Mouse (Mus musculus) gonadal fat pad, adult 2 months (tissue): ENCODE results near the gene Kctd13. TPM values are rescaled to one million over a fixed set of nuclear protein-coding genes. Genes with fewer than 3 reads are reported as not detected.
"Not testable (repeated sequence)": the region's sequence is repeated elsewhere in the genome, so short reads cannot be mapped to it uniquely, and the experiment has no call there.

Source experiments
- DNase-seq: peaks from one replicate; pipeline ENCODE4 v3.0.0-alpha.2; 2012; ENCODE audit warnings: low read depth
- polyA plus RNA-seq: library from polyadenylated mRNA; depleted of rRNA; stranded (reverse); fragments of >200 nt; gene quantifications from 2 replicates; pipeline ENCODE4 v1.2.3, GENCODE M21; 2012; rRNA removed

The Kctd13 gene
- 19.7 and 21.3 TPM in 2 replicates for polyA plus RNA-seq

DNA sequence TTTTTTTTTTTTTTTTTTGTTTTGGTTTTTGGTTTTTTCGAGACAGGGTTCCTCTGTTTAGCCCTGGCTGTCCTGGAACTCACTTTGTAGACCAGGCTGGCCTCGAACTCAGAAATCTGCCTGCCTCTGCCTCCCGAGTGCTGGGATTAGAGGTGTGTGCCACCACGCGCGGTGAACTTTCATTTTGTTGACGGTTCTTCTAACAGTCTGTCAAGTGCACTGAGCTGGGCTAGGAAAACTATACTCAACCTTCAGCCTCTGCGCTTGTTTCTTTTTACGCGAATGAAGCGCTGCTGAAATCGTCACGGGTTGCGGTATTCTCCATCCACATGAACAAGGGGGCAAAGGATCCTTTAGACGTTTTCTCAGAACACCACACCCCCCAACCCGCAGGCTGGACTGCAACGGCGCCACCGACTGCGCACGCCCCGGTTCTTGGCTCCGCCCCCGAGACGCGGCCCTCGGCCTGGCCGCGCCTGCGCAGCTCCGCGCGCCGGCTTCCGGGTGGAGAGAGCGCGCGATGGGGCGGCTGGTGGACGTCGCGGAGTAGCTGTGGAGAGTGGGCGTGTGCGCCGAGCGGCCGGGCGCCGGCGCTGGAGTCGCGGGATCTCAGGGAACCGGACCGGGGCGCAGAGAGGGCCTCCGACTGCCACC lies at the start of gene Kctd13:
Gene Kctd13 (plus strand): TSS at position 496 of the 654 bp plus-strand sequence.
- DNase-seq = peak; percentile 36

DNA sequence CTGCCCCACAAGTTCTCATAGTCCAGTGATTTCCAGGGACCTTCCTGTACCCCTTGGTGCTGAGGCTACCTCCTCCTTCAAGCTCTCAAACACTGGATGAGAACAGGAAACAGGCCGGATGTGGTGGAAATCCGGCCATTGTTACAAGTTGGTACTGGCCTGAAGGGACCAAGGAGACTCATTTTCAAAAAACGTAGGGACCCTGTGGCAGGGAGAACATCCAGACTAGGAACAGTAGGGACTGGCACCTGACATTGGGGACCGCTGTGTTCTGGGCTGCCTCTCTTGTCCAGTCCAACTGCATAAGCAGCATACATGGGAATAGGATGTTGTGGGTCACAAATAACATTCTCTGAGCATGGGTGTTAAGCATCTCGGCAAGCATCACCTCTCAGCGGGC lies 47.6 kb upstream of the Kctd13 start:
- no peak for DNase-seq

DNA sequence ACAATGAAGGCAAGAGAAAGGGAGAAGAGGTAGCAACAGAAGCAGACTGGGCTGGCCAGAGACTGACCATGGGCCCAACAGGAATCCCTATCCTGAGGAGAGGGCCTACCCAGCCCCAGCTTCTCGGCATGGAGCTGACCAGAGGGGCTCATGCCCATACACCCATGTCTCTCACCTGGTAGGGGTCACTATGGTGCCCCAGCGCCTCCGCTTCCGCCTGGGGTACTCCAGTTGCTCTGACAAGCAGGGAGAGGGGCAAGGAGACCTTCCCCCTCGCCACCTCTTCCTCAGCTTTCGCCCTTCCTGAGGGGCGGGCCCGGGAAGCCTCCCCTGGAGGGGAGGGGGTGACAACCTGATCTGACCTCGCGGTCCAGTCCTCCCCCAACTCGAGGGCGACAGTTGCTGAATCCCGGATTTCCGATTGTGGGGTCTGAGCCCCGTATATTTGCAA lies 44.9 kb upstream of the Kctd13 start:
- DNase-seq = no peak

DNA sequence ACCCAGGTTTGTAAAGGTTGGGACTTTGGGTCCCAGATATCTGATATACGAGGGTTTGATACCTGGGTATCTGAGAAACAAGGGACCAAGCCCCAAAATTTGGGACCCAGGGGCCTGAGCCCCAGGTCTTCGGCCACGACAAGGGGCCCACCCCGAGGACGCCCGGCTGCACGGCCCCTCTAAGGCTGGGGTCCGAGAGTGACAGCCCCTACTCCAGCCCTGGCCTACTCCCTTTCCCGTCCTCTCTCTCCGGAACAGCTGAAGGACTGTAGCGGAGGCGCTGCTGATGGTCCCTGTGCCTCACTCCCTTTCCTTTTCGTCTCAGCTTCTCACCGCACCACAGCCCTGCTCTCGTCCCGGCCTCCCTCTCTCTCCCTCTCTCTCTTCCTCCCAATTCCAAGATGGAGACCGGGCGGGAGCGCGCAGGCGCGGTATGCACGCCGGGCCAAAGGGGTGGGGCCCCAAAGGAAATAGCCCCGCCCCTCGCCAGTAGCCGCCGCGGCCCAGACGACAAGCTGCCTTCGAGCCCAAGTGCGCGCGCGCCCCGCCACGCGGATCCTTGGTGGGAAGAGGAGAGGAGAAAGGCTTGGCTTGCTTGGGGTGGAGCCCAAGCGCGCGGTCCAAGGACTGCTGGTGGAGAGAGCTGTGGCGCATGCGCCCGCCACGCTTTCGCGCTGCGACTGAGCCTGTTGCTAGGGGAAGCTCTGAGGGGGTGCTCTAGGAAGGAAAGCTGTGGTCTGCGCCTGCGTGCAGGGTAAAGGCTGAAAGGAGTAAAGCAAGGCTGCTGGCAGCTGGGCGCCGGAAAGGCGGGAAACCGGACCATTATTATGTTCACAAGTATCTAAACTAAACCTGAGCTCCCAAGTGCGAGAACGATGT lies 44.2 kb upstream of the Kctd13 start, which contains the start of gene Taok2:
Gene Taok2 (minus strand): TSS at position 418 of the 879 bp plus-strand sequence.
- DNase-seq = peak; percentile 58

DNA sequence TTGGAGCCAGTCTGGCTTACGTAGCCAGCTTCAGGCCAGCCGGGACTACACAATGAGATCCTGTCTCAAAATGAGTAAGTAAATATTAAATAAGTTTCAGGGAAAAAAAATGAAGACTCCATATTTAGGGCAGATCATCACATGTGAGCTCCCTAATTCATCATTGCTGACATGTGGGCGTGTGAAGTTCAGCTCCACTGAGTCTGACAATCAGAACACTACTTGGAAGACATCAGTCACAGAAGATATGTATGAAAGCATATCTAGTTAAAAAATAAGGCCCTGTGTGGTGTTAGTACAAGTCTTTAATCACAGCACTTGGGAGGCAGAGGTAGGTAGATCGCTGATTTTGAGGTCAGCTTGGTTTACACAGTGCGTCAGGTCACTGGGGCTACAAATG lies 41.4 kb upstream of the Kctd13 start:
- DNase-seq = no peak

DNA sequence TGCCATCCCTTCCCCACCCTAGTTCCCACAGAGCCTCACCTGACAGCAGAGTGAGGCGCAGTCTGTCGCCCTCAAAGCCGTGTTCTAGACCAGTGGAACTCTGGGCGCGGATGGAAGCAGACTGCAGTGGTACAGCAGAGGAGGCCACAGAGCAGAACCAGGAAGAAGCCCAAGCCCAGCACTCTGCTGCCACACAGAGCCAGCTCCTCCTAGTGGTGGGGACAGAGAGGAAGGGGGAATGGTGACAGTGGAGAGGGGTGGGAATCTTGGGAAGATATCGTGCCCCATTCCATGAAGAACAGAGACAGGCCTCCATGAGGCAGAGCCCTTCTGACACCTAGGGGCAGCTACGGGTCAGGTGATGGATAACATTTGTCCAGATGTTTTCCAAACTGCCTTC lies 39.8 kb upstream of the Kctd13 start:
- DNase-seq = no peak

DNA sequence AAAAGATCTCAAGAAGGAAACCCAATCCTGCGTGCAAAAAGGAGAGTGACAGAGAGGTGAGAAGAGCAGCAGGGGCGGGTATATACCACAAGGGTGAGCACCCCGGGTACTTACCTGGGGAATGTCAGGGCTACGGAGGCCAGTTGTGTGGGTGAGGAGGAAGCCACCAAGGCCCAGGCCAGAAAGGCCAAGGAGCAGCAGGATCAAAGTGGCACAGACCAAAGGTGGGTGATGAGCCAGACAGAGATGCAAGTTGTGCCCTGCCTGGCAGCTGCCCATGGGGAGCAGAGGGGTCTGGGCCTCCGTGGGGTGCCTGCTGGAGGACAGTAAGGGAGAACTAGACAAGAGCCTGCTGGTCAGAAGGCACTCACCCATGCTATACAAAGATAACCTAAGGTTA lies 31.8 kb upstream of the Kctd13 start:
- DNase-seq = no peak

DNA sequence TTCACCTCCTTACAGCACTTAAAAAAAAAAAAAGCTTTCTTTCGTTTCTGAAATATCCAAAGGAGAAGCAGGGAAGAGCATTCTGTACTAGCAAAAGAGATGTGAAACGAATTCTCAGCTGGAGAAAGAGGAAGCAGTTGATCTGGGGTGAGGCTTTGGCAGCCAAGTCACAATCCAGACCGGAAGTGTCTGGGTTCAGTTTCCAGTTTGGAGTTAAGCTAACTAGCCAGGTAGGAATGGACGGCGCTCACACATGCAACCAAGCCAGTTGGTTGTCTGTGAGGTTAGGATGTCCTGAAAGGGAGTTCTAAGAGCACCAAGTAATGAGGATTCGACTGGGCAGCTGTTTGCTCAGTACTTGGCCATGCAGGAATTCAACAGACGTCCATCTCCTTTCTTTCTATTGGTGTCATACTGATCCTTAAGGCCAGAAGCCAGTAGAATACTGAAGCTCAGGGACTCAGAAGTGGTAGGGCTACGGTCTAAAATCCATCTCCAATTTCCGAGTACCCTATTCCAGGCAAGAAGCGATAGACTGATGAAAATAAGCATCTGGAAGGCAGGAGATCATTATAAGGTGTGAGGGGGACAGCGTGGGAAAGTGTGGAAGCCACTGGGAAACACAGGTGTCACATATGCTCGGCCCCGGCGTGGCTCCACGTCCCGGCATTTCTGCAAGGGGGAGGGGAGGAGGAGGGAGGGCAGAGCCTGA lies 31.1 kb upstream of the Kctd13 start:
- no peak for DNase-seq

DNA sequence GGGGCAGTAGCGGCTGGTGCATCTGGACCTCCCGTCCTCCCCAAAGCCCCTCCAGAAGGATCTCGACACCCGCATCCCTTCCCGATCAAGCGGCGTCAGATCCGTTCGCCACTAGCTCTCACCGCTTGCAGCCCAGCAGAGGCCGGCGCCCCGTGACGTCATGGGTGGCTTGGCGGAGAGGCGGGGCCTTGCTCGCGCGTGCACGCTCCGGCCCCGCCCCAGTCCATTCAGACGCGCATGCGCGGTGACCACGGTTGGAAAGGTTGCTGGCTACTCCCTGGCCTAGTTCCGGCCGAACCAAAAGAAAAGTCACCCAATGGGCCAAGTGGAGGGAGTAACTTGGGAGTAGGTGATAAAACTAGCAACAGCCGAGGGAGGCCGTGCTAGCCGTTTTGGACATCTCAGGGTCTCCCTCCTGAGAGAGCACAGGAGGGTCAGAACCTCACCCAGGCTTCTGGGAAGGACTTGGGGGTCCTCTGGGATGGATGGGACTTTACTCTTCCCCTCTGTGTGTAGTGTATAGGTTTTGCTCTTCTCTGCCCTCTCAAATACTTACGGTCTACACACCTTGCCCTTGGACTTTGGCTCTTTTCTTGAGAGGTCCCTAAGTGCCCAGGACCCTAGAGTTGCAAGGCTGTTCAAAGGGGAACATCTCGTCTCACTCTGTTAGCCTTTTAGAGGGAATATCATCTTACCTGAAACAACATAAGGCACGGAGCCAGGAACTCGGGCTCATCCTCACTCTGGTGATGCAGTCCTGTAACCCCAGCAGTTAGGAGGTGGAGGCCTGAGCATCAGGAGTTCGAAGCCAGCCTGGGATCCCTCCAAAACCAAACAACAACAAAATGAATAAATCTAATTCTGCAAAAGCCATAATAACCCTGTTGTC lies 30.3 kb upstream of the Kctd13 start:
- no peak for DNase-seq

DNA sequence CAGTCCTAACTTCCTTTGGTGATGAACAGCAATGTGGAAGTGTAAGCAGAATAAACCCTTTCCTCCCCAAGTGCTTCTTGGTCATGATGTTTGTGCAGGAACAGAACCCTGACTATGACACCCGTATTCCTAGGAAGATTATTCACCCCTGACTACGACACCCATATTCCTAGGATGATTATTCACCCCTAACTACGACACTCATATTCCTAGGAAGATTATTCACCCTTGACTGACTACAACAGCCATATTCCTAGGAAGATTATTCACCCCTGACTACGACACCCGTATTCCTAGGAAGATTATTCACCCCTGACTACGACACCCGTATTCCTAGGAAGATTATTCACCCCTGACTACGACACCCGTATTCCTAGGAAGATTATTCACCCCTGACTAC lies 28.9 kb upstream of the Kctd13 start:
- not testable (repeated sequence) for DNase-seq

DNA sequence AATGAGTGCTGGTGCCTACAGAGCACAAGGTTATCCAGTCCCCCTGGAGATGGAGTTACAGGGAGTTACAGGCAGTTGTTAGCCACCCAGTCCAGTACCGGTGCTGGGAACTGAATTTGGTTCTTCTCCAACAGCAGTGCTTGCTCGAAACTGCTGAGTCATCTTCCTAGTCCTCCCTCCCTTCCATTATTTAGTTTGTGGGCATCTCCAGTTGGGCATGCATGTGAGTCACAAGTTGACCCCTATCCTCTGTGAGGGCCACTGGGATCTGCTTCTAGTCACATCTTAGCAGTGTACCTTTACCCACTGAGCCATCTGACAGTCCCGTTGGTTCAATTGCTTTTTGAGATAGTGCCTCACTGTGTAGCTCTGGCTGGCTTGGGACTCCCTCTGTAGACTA lies 23.1 kb upstream of the Kctd13 start:
- no peak for DNase-seq

DNA sequence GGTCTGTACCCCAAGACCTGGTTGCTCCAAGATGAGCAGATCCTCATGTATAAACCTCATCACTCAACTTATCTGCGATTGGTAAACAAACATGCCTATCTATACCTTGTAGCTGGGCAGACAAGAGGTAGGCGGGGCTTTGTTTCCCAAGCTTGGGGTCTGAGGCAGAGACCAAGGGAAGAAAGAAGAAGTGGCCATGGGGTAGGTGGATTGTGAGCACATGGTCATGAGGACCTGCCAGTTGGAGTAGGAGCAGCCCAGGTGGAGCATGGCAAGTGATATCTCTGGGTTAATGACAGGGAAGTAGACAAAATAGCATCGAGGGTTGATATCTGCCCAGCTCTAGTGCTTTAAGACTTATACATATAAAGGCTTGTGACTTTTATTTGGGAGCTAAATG lies 13.8 kb upstream of the Kctd13 start:
- no peak for DNase-seq

DNA sequence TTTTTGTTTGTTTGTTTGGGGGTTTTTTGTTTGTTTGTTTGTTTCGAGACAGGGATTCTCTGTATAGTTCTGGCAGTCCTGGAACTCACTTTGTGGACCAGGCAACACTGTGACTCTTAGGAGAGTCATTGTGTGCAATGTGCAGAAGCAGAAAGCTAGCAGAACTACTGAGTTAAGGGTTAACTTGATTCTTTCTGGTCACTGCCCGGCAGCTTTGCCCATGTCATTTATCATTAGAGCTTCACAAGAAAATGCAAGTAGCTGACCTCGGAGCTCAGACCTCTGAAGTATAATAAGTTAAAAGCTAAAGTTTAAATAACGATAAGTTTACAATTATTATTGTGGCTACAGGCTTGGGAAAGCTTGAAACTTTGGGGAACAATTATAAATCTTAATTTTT lies 10.3 kb upstream of the Kctd13 start:
- not testable (repeated sequence) for DNase-seq

DNA sequence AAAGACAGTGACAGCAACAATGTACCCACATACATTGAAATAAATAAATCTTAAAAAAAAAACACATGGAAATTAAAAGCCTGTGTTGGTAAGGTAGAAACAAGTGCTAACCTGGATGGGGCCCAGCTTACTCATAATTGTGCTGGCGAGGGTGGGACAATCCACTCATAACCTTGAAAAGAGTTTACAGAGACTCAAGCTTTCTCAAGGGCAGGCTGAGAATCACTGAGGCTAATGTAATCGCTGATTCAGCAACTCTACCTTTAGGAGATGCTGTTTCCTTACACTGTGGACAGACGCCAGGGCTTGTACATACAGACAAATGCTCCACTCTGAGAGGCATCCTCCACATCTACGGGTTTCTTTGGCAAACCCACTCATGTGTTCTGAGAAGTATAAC lies 8.7 kb upstream of the Kctd13 start:
- DNase-seq = no peak

DNA sequence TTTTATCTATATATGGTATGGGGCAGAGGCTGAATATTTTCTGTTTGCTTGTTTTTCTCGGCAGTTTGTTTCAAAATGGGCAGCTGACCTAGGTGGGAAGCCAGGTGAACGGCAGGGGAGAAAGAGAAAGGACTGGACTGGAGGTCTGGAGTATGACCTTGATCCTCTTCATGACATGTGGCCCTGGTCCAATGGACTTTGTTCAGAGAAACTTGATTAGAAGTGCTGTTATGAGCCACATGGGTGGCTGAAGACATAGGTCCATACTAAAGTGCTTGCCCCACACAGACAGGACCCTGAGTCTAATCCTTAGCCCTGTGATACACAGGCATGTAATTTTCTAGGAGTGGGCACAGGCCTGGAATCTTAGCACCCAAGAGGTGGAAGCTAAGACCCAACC lies 7.1 kb upstream of the Kctd13 start:
- no peak for DNase-seq

DNA sequence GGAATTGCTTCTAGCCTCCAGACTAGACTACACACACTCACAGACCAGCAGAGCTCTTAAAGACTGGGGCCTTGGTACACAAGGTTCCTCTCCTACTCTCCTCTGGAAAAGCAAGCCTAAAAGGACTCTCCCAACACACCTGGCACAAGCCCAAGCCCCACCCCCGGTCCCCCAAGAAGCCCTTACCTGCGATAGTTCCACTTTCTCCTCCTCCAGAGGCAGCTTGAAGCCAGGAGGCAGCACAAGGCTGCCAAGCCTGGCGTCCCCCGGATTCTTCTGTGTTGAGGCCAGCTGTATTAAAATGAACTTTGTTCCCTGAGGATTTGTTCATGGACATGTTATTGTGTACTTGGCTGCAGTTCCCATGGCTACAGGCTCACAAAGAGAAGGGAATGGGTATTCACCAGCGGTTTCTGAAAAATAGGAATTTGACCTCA lies 6.0 kb upstream of the Kctd13 start, which contains the start of gene Tmem219:
Gene Tmem219 (minus strand): TSS at position 294 of the 437 bp plus-strand sequence.
- DNase-seq = no peak

DNA sequence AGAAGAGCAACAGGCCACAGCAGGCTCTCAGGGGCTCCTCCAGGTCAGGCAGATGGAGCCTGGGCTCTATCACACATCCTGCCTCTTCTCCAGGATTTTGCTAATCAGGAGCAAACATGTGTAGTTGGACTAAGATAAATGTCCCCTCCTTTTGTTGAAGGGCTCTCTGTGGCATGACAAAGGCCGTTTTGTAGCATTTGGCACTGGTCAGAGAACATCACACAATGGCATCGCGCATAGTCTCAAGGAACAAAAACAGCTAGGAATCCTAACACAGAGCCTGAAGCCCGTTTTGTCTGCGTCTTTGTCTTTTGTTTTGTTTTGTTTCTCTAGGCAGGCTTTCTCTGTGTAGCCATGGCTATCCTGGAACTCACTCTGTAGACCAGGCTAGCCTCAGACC lies 4.7 kb upstream of the Kctd13 start:
- DNase-seq = no peak

DNA sequence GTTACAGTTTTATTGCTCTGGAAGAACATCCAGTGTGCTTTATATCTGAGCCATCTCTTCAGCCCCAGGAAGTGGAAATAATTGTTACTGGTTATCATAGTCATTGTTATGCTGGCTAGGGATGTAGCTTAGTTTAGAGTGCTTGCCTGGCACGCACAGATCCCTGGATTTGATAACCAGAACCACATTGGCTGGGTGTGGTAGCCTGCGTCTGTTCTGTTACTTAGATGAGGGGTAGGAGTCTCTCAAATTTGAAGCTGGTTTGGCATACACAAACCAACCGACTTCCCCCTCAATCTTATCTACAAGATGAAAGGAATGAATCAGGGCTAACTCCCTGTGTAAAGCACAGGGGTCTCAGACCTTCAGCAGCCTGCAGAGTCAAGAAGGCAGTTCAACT lies 2.4 kb upstream of the Kctd13 start:
- no peak for DNase-seq

DNA sequence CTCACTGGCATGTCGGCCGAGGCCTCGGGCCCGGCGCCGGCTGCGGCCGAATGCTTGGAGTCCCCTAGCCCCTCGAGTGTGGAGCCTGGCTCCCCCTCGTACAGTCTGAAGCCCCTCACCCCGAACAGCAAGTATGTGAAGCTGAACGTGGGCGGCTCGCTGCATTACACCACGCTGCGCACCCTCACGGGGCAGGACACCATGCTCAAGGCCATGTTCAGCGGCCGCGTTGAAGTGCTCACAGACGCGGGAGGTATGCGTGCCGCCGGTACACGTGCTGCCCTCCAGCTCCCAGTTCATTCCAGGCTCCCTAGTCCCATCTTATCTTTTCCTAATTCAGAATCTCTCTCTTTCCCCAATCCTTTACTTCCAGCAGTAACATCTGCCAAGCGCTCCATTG lies 367 bp downstream of the Kctd13 start:
- DNase-seq = no peak

DNA sequence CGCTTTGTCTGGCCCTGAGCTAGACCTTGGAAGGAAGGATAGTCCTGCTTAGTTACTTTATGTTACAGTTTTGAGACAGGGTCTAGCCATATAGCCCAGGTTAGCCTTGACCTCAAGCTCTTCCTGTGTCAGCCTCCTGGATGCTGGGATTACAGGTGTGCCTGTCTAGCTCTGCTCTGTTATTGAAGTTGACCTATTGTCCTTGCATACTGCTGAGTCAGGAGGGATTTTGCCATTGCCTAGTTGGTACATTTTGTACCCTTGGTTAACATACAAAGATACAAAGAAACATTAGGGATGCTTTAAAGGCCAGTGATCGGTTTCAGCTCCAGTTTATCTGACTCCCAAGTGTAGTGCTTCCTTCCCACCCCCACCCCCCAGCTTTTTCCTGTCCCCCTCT lies 4.0 kb downstream of the Kctd13 start:
- DNase-seq = no peak

DNA sequence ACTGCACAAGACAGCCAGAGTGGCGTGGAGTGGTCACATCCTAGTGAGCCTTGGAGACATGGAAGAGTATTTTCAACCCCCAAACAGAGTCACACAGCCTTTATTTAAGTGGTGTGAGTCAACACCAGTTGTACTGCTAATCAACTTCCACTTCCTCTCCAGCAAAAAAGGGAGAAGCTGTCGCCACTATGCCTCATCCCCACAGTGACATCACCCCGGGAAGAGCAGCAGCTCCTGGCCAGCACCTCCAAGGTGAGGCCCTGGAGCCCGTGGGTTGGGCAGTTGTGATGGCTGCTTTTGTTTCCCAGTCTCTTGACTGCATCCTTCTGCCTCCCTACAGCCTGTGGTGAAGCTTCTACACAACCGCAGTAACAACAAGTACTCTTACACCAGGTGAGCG lies 12.5 kb downstream of the Kctd13 start:
- DNase-seq = no peak
